Mouse (Mus musculus) bone marrow macrophage, adult 2 months (primary cell): ENCODE data around the gene Tex26. TPM values are rescaled to one million over a fixed set of nuclear protein-coding genes. Genes with fewer than 3 reads are reported as not detected.

Source experiments
- H3K27ac ChIP-seq: 2 replicates; pipeline ENCODE4 v1.5.1; 2012; ENCODE audit warnings: low read depth, low read length; ENCODE audit not compliant: insufficient read depth
- H3K4me1 ChIP-seq: 2 replicates; pipeline ENCODE4 v1.6.1; 2012; ENCODE audit warnings: low read length; ENCODE audit not compliant: control insufficient read depth, insufficient read depth
- H3K4me3 ChIP-seq: 2 replicates; pipeline ENCODE4 v1.5.1; 2012; ENCODE audit warnings: mild to moderate bottlenecking, low read length, moderate library complexity; ENCODE audit not compliant: insufficient read depth
- CTCF ChIP-seq: IDR thresholded peaks from 2 replicates; pipeline ENCODE4 v1.5.1; 2012; ENCODE audit warnings: low read depth, mild to moderate bottlenecking, low read length, moderate library complexity
- POLR2A ChIP-seq: IDR thresholded peaks from 2 replicates; pipeline ENCODE4 v1.6.1; 2012; ENCODE audit warnings: mild to moderate bottlenecking, low read depth, low read length, borderline replicate concordance
- polyA plus RNA-seq: library from polyadenylated mRNA; stranded (reverse); fragments of >200 nt; gene quantifications from 2 replicates; pipeline ENCODE4 v1.2.4, GENCODE M21; 2012; ENCODE audit not compliant: missing spikeins, insufficient read depth, insufficient read length

Tex26 gene
- polyA plus RNA-seq, 1 experiment: not detected

DNA sequence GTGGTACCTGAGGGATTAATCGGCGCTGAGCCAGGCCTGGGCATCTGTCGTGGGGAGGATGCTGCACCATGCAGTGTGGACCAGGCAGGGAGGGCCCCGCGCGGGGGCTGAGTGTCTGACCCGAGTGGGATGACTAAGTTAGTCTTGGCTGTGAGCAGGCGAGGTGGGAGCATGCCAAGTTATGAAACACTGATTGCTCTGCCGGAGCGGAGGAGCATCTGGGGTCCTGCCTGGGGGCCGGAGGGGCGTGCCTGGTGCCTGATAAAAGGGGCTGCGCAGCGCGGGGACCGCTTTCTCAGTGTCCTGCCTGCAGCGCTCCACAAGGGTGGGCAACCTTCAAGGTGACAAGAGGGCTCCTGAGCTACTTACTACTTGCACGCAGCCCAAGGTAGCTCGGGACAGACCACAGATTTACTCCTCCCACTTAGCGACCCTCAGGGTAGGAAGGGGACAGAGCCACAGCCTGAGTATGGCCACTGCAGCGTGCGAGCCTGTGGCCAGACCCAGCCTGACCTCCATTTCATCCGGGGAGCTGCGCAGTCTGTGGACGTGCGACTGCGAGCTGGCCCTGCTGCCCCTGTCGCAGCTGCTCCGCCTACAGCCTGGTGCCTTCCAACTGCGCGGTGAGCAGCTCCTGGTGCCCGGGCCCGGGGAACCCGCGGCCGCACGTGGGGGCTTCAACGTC, 27.8 kb upstream of the Tex26 start, which contains the start of gene Medag:
Gene Medag, plus strand, starts transcription at position 241 of the 685 bp plus-strand sequence.
- Histone ChIP-seq H3K27ac (no peak within 1 kb of the TSS), H3K4me3 (no peak within 1 kb of the TSS)

DNA sequence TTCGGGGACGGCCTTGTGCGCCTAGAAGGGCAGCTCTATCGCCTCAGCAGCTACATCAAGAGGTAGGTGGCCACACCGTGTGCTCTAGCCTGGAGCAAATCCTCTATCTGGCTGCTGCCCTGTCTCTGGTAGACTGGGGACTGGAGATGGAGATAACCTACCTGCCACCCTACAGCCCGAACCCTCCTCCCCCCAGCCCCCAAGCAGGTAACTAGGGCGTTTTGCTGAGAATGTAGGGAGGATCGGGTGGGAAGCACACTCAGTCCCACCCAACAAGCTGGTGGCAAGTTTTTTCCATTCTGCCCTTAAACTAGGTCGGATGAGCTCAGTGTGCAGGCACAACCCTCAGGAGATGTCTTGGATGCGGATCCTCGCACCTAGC, 27.3 kb upstream of the Tex26 start:
- no peaks in the 10 kb centered on the region for H3K4me1 ChIP-seq
- no peak overlapping the region for H3K27ac ChIP-seq
- TF ChIP-seq CTCF (no peak), POLR2A (no peak)
- no peak overlapping the region for H3K4me3 ChIP-seq

More for the DNA sequence above, 27.8 kb upstream of the Tex26 start, which contains the start of gene Medag:
- TF ChIP-seq POLR2A (no peak), CTCF (no peak)
- H3K4me1 ChIP-seq: no peaks in the 10 kb centered on the region

DNA sequence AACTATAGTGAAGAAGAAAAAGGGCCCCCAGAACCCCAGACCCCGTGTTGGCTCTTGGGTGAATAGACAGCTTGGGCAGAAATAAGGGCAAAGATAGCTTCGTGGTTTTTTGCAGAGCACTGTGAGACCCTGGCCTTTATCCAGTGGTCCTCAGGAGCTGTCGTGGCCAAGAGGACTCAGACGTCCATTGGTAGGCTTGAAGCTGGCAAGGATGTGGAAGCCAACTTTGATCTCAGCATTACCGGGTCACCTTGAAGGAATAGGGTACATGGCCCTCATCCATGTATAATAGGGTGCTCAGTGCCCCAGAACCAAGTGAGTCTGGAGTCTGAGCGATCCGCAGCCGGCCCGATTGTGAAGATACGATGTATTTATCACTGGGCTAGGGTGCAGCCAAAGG, 26.8 kb upstream of the Tex26 start:
- TF ChIP-seq POLR2A (no peak), CTCF (no peak)
- no peak overlapping the region for H3K27ac ChIP-seq
- no peak overlapping the region for H3K4me3 ChIP-seq
- no peaks in the 10 kb centered on the region for H3K4me1 ChIP-seq

DNA sequence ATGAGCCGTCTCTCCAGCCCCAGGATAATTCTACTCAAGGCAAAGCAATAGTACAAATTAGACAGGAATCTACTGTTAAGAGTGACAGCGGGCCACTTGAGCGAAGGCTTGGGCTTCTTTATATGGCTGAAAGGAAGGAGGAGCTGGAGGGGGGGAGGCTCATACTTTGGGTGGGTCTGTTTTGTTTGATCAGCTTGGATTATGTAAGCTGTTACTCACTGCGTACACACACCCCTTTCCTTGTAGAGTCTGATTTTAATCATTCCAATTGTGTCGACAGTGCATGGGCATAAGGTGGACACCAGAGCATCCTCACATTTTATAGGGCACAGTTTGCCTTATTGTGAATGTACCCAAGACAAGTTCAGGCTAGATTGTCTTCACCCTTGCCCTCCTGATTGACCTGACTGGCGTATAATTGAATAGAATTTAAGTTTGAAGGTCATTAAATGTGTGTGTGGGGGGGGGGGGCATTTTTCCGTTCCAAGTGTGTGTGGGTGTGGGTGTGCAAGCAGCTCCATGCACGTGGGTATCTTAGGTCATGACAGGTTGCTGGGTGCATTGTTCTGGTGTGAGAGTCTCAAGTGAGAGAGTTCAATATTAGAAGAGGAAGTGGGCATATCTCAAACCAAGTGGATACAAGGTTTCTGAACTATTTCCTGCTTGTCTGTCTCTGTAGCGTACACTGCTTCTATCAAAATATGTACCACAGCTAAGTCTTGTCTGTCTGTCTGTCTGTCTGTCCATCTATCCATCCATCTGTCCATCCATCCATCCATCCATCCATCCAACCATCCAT, 24.9 kb upstream of the Tex26 start:
- H3K4me1 ChIP-seq: no peaks in the 10 kb centered on the region
- TF ChIP-seq POLR2A: no peak
- no peak for TF ChIP-seq CTCF
- no peak overlapping the region for H3K27ac ChIP-seq
- no peak overlapping the region for H3K4me3 ChIP-seq

DNA sequence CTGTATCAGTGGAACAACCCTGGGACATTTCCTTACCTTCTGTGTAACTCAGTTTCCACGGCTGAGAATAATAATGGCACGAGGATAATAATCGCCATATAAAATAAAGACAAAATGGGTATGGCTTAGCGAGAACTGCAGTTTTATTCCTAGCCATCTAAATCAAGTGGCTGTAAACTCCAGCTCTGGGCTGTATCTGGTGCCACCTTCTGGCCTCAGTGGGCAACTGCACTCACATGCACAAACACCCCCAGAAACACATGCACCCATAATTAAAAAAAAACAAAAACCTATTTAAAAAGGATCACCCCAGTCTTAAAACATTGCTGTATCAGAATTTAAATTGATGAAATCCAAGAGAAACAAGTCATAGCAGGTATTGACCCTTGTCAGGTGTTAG, 22.1 kb upstream of the Tex26 start:
- TF ChIP-seq POLR2A: no peak
- peak; percentile 34; the same call in 1 of the 2 replicates for TF ChIP-seq CTCF
- H3K4me1 ChIP-seq: no peaks in the 10 kb centered on the region
- no peak overlapping the region for H3K4me3 ChIP-seq
- H3K27ac ChIP-seq: no peak overlapping the region

DNA sequence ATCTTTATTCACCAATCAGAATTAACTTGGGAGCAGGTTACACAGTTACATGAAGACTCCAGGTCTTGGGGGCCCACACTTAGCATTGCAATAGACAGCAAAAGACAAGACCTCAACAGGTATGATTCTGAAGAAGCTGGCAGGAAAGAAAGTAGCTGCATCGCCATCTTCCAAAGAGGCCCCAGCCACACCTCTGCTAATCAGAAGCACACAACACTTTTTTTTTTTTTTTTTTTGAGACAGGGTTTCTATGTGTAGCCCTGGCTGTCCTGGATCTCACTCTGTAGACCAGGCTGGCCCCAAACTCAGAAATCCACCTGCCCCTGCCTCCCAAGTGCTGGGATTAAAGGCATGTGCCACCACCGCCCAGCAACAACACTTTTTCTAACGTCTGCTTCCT, 12.9 kb upstream of the Tex26 start:
- Histone ChIP-seq H3K27ac (no peak overlapping the region), H3K4me3 (no peak overlapping the region), H3K4me1 (no peaks in the 10 kb centered on the region)
- TF ChIP-seq CTCF (no peak), POLR2A (no peak)

DNA sequence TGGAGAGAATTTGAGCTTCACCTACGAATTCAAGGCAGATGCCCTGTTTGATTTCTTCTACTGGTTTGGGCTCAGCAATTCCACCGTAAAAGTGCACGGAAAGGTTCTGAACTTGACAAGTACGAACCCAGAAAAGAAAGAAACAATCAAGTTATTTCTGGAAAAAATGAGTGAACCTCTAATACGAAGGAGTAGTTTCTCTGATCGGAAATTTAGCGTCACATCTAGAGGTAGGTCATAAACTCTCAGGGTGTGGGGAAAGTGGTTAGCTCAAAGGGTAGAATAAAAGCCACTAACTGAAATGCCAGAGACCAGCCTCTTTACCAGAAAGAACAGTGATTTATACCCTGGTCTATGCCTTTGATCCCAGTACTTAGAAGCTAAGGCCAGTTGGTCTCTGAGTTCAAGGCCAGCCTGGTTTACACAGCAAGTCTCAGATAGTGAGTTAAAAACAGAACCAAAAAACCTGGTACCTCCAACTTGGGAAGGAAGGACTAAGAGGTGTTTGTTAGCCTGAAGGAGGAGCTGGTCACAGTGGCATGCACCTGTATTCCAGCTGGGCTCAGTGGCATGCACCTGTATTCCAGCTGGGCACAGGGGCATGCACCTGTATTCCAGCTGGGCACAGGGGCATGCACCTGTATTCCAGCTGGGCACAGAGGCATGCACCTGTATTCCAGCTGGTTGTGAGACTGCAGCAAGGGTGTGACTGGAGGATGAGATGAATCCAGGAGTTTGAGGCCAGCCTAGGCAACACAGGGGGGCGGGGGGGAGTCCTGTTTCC, 12.0 kb upstream of the Tex26 start:
- TF ChIP-seq POLR2A: no peak
- no peak for TF ChIP-seq CTCF
- Histone ChIP-seq H3K4me3 (no peak overlapping the region), H3K27ac (no peak overlapping the region), H3K4me1 (no peaks in the 10 kb centered on the region)

DNA sequence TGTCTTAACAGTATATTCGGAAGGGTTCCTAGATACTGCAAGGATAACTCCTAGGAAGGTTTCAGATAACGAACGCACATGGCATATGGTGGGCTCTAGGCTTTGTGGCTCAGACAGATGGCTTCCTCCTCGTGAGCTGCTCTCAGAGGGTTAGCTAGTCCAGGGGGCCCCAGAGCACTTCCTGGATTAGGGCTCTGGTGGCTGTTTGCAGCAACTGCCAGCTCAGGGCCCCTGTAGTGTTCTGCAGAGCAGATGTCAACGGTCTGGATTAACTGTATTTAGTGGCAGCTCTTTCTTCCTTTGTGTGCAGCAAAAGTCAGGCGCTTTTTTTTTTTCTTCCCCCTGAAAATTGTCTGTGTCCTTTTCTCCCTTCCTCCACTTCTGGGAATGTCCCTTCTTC, 11.1 kb upstream of the Tex26 start:
- no peak overlapping the region for H3K27ac ChIP-seq
- no peak overlapping the region for H3K4me3 ChIP-seq
- TF ChIP-seq CTCF (no peak), POLR2A (no peak)
- H3K4me1 ChIP-seq: no peaks in the 10 kb centered on the region

DNA sequence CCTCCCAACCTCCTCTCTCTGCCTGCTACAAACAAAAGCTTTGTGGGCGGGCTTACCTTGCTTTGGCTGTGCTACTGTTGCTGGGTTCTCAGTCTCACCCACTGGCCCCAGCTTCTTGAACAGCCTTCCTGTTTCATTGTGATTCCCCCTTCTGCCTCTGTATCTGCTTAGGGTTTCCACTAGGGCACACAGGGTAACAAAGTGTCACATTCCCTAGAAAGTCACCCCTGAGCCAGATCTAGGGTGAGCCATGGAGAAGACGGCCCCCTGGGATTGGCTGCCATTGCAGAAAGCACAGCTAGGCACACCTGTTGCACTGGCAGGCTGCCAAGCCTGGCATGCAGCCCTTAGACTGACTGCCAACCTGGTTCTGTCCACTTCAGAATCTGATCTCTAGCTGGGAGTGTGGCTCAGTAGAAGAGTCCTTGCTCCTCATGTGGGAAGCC, 10.6 kb upstream of the Tex26 start:
- Histone ChIP-seq H3K27ac (no peak overlapping the region), H3K4me3 (no peak overlapping the region), H3K4me1 (no peaks in the 10 kb centered on the region)
- no peak for TF ChIP-seq CTCF
- no peak for TF ChIP-seq POLR2A
